ENCODE assay signal across 27 mouse cellular contexts in genomic region chr11:112355311-112355710, GRCm38 (mm10).
"Had no signal": no experiment of that assay in that cellular context is flagged by ENCODE, and none has a peak within 500 bp of the region (broad histone marks: within the 10 kb centered on the region; RNA-seq: fewer than 3 reads in every experiment).

No protein-coding gene starts in this region.

- H3K9me3 ChIP-seq: heart, embryonic 13.5 days; heart, embryonic 15.5 days; hindbrain, embryonic 12.5 days; kidney, embryonic 15.5 days; limb, embryonic 13.5 days; limb, embryonic 15.5 days; liver, embryonic 12.5 days had no signal

- H3K36me3 ChIP-seq: heart, embryonic 13.5 days; heart, embryonic 15.5 days; hindbrain, embryonic 12.5 days; kidney, embryonic 15.5 days; limb, embryonic 13.5 days; limb, embryonic 15.5 days; liver, embryonic 12.5 days had no signal

- H3K4me2 ChIP-seq: heart, embryonic 11.5 days; heart, embryonic 13.5 days; heart, embryonic 15.5 days; hindbrain, embryonic 12.5 days; hindbrain, embryonic 14.5 days; kidney, embryonic 15.5 days; limb, embryonic 13.5 days; limb, embryonic 15.5 days; liver, embryonic 12.5 days had no signal

- H3K4me1 ChIP-seq: heart, embryonic 13.5 days; heart, embryonic 15.5 days; hindbrain, embryonic 12.5 days; kidney, embryonic 15.5 days; limb, embryonic 13.5 days; limb, embryonic 15.5 days; liver, embryonic 12.5 days had no signal

- ATAC-seq: hindbrain, embryonic 16.5 days; intestine, embryonic 16.5 days; liver, embryonic 12.5 days had no signal

- H3K9ac ChIP-seq: heart, embryonic 13.5 days; heart, embryonic 15.5 days; hindbrain, embryonic 12.5 days; hindbrain, embryonic 14.5 days; kidney, embryonic 15.5 days; limb, embryonic 13.5 days; limb, embryonic 15.5 days; liver, embryonic 12.5 days; liver, embryonic 14.5 days had no signal

- H3K27ac ChIP-seq: heart, adult 2 months; heart, embryonic 13.5 days; heart, embryonic 15.5 days; hindbrain, embryonic 12.5 days; hindbrain, embryonic 14.5 days; kidney, embryonic 15.5 days; kidney, postnatal 0 days; limb, embryonic 13.5 days; limb, embryonic 15.5 days; liver, embryonic 12.5 days; liver, embryonic 14.5 days had no signal

- H3K27me3 ChIP-seq: heart, embryonic 13.5 days; heart, embryonic 15.5 days; hindbrain, embryonic 12.5 days; kidney, embryonic 15.5 days; limb, embryonic 13.5 days; limb, embryonic 15.5 days; liver, embryonic 12.5 days had no signal

- DNase-seq: gastrocnemius, postnatal 14 days; gastrocnemius, postnatal 36 days; heart, adult 11 months; heart, adult 2 months; heart, postnatal 14 days; heart, postnatal 36 days; kidney, adult 11 months; kidney, adult 2 months; kidney, adult 9 months; kidney, postnatal 14 days; kidney, postnatal 36 days; layer of hippocampus, adult 9-11 months; layer of hippocampus, postnatal 36 days; left cerebral cortex, postnatal 4 days had no signal

- H3K4me3 ChIP-seq: heart, adult 2 months; heart, embryonic 13.5 days; heart, embryonic 15.5 days; hindbrain, embryonic 12.5 days; kidney, embryonic 15.5 days; limb, embryonic 13.5 days; limb, embryonic 15.5 days; liver, embryonic 12.5 days had no signal
